Mouse (Mus musculus) lung, postnatal 4 days (tissue): ENCODE data around the gene Peli1.
"Not testable (repeated sequence)": the region's sequence is repeated elsewhere in the genome, so short reads cannot be mapped to it uniquely, and the experiment has no call there.

ENCODE experiments used
- DNase-seq, 2 experiments: peaks; one replicate each; pipeline ENCODE4 v3.0.0; 2021

The Peli1 gene

GRCm38 (mm10) chr11:21157595-21157994 lies 66.5 kb downstream of the Peli1 start:
- no peak for DNase-seq

- DNase-seq, result no peak
These were observed 71.0 kb downstream of the Peli1 start for GRCm38 (mm10) chr11:21162093-21162492.

GRCm38 (mm10) chr11:21163143-21163542 lies 72.1 kb downstream of the Peli1 start:
- DNase-seq, result no peak

GRCm38 (mm10) chr11:21163673-21164072 lies 72.6 kb downstream of the Peli1 start:
- peak; percentile 19 to 34 for DNase-seq

- DNase-seq, result no peak
These were observed 73.4 kb downstream of the Peli1 start for GRCm38 (mm10) chr11:21164312-21164993.

GRCm38 (mm10) chr11:21164994-21165560 lies 74.0 kb downstream of the Peli1 start:
- DNase-seq, result peak; percentile 30 to 35

- no peak for DNase-seq
These were observed 75.5 kb downstream of the Peli1 start for GRCm38 (mm10) chr11:21166495-21167096.

GRCm38 (mm10) chr11:21168828-21169607 lies 77.9 kb downstream of the Peli1 start:
- no peak for DNase-seq

GRCm38 (mm10) chr11:21169608-21169860 lies 78.4 kb downstream of the Peli1 start:
- not testable (repeated sequence) for DNase-seq

GRCm38 (mm10) chr11:21172281-21172680 lies 81.2 kb downstream of the Peli1 start:
- no peak for DNase-seq

GRCm38 (mm10) chr11:21173926-21174325 lies 82.8 kb downstream of the Peli1 start:
- no peak for DNase-seq

- DNase-seq, result peak; percentile 76 to 89
These were observed 83.3 kb downstream of the Peli1 start for GRCm38 (mm10) chr11:21174396-21174795.

GRCm38 (mm10) chr11:21175063-21175462 lies 84.0 kb downstream of the Peli1 start:
- no peak for DNase-seq

GRCm38 (mm10) chr11:21176491-21176890 lies 85.4 kb downstream of the Peli1 start:
- no peak for DNase-seq

GRCm38 (mm10) chr11:21178343-21178742 lies 87.3 kb downstream of the Peli1 start:
- DNase-seq, result peak; percentile 24 to 72

GRCm38 (mm10) chr11:21178998-21179645 lies 88.0 kb downstream of the Peli1 start:
- DNase-seq, result no peak

- not testable (repeated sequence) for DNase-seq
These were observed 88.8 kb downstream of the Peli1 start for GRCm38 (mm10) chr11:21179873-21180272.

- no peak for DNase-seq
These were observed 89.6 kb downstream of the Peli1 start for GRCm38 (mm10) chr11:21180650-21181049.

GRCm38 (mm10) chr11:21181616-21182015 lies 90.5 kb downstream of the Peli1 start:
- DNase-seq, result no peak

- DNase-seq, result no peak
These were observed 91.6 kb downstream of the Peli1 start for GRCm38 (mm10) chr11:21182709-21183108.

- DNase-seq, result not testable (repeated sequence)
These were observed 100.7 kb downstream of the Peli1 start for GRCm38 (mm10) chr11:21191821-21192220.

- DNase-seq, result no peak
These were observed 103.8 kb downstream of the Peli1 start for GRCm38 (mm10) chr11:21194851-21195250.
